Mouse (Mus musculus) megakaryocyte, embryonic 14.5 days (primary cell): ENCODE results near the gene Nav3. TPM values are rescaled to one million over a fixed set of nuclear protein-coding genes. Genes with fewer than 3 reads are reported as not detected.

Experiments
- H3K27me3 ChIP-seq: replicated peaks from 2 replicates; pipeline ENCODE3; 2012; ENCODE audit warnings: inconsistent platforms
- H3K36me3 ChIP-seq: replicated peaks from 2 replicates; pipeline ENCODE3; 2012; ENCODE audit warnings: low read length, inconsistent platforms, mixed read lengths
- H3K4me1 ChIP-seq: 2 replicates; pipeline ENCODE4 v1.6.1; 2012; ENCODE audit warnings: inconsistent platforms
- H3K4me3 ChIP-seq: replicated peaks from 2 replicates; pipeline ENCODE3; 2012; ENCODE audit warnings: moderate library complexity, mild to moderate bottlenecking, inconsistent platforms
- H3K9me3 ChIP-seq: 2 replicates; pipeline ENCODE4 v1.6.1; 2012; ENCODE audit warnings: inconsistent platforms
- FLI1 ChIP-seq: IDR thresholded peaks from 2 replicates; pipeline ENCODE4 v1.6.1; 2012; ENCODE audit warnings: low read length, inconsistent platforms, mixed read lengths
- GATA1 ChIP-seq: IDR thresholded peaks from 3 replicates; pipeline ENCODE4 v1.6.1; 2012; ENCODE audit warnings: mixed read lengths, low read length, inconsistent platforms, borderline replicate concordance
- polyA plus RNA-seq: library from polyadenylated mRNA; stranded (reverse); fragments of >175 nt; gene quantifications from 2 replicates; pipeline ENCODE4 v1.2.3, GENCODE M21; 2012; ENCODE audit warnings: low replicate concordance; ENCODE audit not compliant: insufficient read depth

Nav3 gene
- polyA plus RNA-seq, 1 experiment = not detected

GRCm38 (mm10) chr10:109903701-109904555, 552.1 kb downstream of the Nav3 start:
- no peak overlapping the region for H3K4me3 ChIP-seq
- no peaks in the 10 kb centered on the region for H3K36me3 ChIP-seq
- TF ChIP-seq FLI1 (no peak), GATA1 (no peak)
- no peaks in the 10 kb centered on the region for H3K27me3 ChIP-seq
- H3K9me3 ChIP-seq = peaks cover 8% of the 10 kb centered on the region; the same call in 1 of the 2 replicates
- H3K4me1 ChIP-seq = no peaks in the 10 kb centered on the region

DNA sequence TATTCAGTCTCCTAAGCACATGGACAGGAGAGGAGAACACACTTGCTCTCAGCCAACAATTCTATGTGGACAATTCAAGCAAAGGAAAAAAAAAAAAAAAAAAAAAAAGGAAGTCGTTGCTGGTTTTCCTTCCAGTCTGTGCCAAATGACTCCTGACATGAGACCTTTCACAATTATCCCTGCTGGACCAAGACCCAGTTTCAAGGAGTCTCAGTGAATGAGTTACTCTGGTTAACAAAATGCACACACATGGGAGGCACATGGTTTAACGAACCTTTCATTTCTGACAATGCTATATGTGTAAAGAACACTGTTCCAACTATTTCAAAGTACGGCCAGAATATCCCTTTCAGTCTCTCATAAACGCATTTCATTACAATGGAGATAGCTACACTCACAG, 552.8 kb downstream of the Nav3 start:
- Histone ChIP-seq H3K4me3 (no peak overlapping the region), H3K27me3 (no peaks in the 10 kb centered on the region), H3K9me3 (peaks cover 8% of the 10 kb centered on the region; the same call in 1 of the 2 replicates), H3K4me1 (no peaks in the 10 kb centered on the region), H3K36me3 (no peaks in the 10 kb centered on the region)
- no peak for TF ChIP-seq FLI1
- TF ChIP-seq GATA1 = no peak

GRCm38 (mm10) chr10:109889171-109889475, 566.9 kb downstream of the Nav3 start:
- TF ChIP-seq FLI1 (no peak), GATA1 (no peak)
- no peak overlapping the region for H3K4me3 ChIP-seq
- H3K4me1 ChIP-seq = no peaks in the 10 kb centered on the region
- H3K27me3 ChIP-seq = no peaks in the 10 kb centered on the region
- no peaks in the 10 kb centered on the region for H3K9me3 ChIP-seq
- no peaks in the 10 kb centered on the region for H3K36me3 ChIP-seq

DNA sequence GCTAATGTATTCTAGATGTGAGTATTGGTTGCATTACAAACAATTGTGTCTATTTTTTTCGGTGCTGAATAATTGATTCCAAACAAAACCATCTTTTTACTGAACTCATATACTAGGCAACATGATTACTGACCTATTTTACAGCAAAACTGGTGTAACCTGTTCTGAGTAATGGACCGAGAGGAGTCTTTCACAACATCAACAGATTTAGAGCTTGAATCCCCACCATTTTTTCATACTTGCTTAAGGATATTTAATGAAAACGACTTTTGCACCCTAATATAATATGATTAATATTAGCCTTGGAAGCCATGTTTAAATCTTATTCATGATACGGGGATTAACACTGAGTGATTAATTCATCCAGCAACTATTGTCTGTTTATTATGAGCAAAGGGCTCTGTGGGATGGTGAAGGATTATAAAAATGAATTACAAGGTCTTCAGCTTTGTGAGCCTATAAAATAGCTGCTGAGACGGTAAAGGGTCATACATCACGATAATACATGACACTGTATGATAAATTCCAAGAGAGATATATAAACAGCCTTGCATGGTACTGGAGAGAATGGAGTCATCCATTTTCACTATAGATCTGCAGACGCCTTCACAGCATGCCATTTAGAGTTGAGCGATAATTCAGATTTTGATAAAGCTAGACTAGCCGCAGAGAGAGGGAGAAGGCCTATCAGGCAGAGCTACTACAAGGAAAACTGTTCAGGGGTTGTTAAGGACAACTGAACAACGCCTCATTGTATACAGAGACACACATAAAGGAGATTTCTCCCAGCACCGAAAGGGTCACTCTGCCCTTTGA, 567.4 kb downstream of the Nav3 start:
- TF ChIP-seq GATA1 (no peak), FLI1 (no peak)
- Histone ChIP-seq H3K4me3 (no peak overlapping the region), H3K9me3 (no peaks in the 10 kb centered on the region), H3K36me3 (no peaks in the 10 kb centered on the region), H3K27me3 (no peaks in the 10 kb centered on the region), H3K4me1 (no peaks in the 10 kb centered on the region)

GRCm38 (mm10) chr10:109887160-109887559, 568.8 kb downstream of the Nav3 start:
- no peaks in the 10 kb centered on the region for H3K9me3 ChIP-seq
- TF ChIP-seq FLI1 (no peak), GATA1 (no peak)

DNA sequence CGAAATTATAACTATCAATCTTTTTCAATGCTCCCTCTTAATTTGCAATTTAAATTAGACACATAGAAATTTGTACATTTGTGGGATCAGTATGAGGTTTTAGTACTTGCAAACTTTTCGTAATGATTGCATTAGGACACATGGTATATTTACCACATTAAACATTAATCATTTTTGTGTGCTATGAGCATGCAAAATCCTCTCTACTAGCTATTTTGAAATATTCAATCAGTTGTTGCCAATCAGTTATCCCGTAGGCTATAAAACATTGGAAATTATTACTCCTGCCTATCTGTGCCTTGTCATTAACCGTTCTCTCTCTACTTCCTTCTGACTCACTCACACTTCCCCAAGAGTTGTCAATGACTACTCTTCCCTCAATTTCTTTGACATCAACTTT, 579.9 kb downstream of the Nav3 start:
- Histone ChIP-seq H3K4me1 (no peaks in the 10 kb centered on the region), H3K4me3 (no peak overlapping the region), H3K27me3 (no peaks in the 10 kb centered on the region), H3K9me3 (no peaks in the 10 kb centered on the region), H3K36me3 (no peaks in the 10 kb centered on the region)
- no peak for TF ChIP-seq FLI1
- no peak for TF ChIP-seq GATA1

More at GRCm38 (mm10) chr10:109887160-109887559, 568.8 kb downstream of the Nav3 start:
- H3K27me3 ChIP-seq = no peaks in the 10 kb centered on the region
- H3K4me1 ChIP-seq = no peaks in the 10 kb centered on the region
- H3K36me3 ChIP-seq = no peaks in the 10 kb centered on the region
- no peak overlapping the region for H3K4me3 ChIP-seq

DNA sequence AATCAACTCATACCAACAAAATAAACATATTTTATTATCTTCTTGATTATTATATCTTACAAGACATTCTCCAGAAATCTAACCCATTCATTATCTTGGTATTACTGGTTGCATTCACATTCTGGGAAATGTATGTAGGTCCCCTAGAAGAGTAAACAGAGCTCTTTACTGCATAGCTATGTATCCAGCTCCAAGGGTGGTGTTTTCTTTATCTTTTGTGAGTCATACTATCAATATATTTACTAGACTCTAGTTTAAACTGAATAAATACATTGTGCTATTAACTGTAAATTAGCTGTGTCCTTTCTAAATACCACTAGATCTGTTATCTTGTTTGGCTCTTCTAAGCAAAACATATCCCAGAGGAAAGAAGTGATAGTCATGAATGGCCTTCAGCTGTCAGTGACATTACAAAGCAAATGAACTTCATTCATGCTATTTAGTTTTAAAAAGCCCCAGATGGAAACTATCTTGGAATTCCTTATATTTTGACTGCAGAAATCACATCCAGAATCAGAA, 580.6 kb downstream of the Nav3 start:
- H3K9me3 ChIP-seq = no peaks in the 10 kb centered on the region
- TF ChIP-seq GATA1 (no peak), FLI1 (no peak)
- H3K4me3 ChIP-seq = no peak overlapping the region
- H3K27me3 ChIP-seq = no peaks in the 10 kb centered on the region
- no peaks in the 10 kb centered on the region for H3K4me1 ChIP-seq
- no peaks in the 10 kb centered on the region for H3K36me3 ChIP-seq

DNA sequence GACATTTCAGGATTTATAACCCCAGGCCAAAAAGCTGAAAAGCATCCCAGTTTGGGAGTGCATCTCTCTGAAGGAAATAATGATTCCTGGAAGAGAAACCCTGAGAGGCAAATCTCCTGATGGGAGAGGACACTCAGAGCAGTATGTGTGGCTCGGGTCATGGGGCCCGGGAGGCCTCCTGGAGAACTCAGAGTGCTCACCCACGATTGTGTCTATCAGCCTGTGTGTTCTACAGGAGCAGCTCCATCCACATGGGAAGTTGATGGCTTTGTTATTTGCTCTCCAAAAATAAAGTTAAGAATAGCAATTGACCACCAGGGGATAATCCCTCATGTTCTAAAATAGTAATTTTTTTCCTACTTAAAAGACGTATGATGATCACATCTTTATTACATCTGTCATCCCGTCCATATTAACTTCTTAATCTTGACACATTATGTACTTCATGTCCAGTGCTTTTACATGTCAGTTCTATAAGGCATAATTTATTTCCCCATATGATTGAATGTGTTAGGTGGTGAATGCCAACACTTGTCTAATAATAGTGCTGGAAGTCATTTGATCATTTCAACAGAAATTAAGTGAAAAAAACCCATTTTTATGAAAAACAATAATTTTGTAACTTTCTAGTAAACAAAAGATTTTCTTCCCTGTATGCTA, 581.2 kb downstream of the Nav3 start:
- H3K4me1 ChIP-seq = no peaks in the 10 kb centered on the region
- H3K4me3 ChIP-seq = no peak overlapping the region
- TF ChIP-seq GATA1 = no peak
- TF ChIP-seq FLI1 = no peak

GRCm38 (mm10) chr10:109866063-109866462, 589.9 kb downstream of the Nav3 start:
- Histone ChIP-seq H3K9me3 (no peaks in the 10 kb centered on the region), H3K27me3 (no peaks in the 10 kb centered on the region)
- TF ChIP-seq FLI1 (no peak), GATA1 (no peak)

More for the DNA sequence above, 581.2 kb downstream of the Nav3 start:
- no peaks in the 10 kb centered on the region for H3K27me3 ChIP-seq
- H3K36me3 ChIP-seq = no peaks in the 10 kb centered on the region
- no peaks in the 10 kb centered on the region for H3K9me3 ChIP-seq

GRCm38 (mm10) chr10:109865391-109865790, 590.6 kb downstream of the Nav3 start:
- no peaks in the 10 kb centered on the region for H3K36me3 ChIP-seq

More at GRCm38 (mm10) chr10:109866063-109866462, 589.9 kb downstream of the Nav3 start:
- Histone ChIP-seq H3K36me3 (no peaks in the 10 kb centered on the region), H3K4me3 (no peak overlapping the region), H3K4me1 (no peaks in the 10 kb centered on the region)

More at GRCm38 (mm10) chr10:109865391-109865790, 590.6 kb downstream of the Nav3 start:
- no peaks in the 10 kb centered on the region for H3K9me3 ChIP-seq
- no peaks in the 10 kb centered on the region for H3K4me1 ChIP-seq
- H3K4me3 ChIP-seq = no peak overlapping the region
- no peak for TF ChIP-seq FLI1
- TF ChIP-seq GATA1 = no peak
- H3K27me3 ChIP-seq = no peaks in the 10 kb centered on the region
